Mouse (Mus musculus) kidney, adult 2 months (tissue): ENCODE results near the gene Myo6. TPM values are rescaled to one million over a fixed set of nuclear protein-coding genes. Genes with fewer than 3 reads are reported as not detected.

ENCODE experiments used
- DNase-seq: peaks from one replicate; pipeline ENCODE4 v3.0.0; 2021
- H3K27ac ChIP-seq: fragments of 200-500 bp; 2 replicates; pipeline ENCODE4 v1.5.1; 2012; ENCODE audit warnings: low read depth, low read length, control low read depth, inconsistent platforms; ENCODE audit not compliant: insufficient read depth
- H3K27me3 ChIP-seq: fragments of 200-500 bp; replicated peaks from 2 replicates; pipeline ENCODE4 v1.6.1; 2012; ENCODE audit warnings: mild to moderate bottlenecking, moderate library complexity, low read length, inconsistent platforms; ENCODE audit not compliant: control insufficient read depth, insufficient read depth
- H3K36me3 ChIP-seq: fragments of 200-500 bp; 2 replicates; pipeline ENCODE4 v1.6.1; 2012; ENCODE audit warnings: mild to moderate bottlenecking, moderate library complexity, low read length, inconsistent platforms; ENCODE audit not compliant: control insufficient read depth, insufficient read depth
- H3K4me1 ChIP-seq: fragments of 200-500 bp; 2 replicates; pipeline ENCODE4 v1.6.1; 2011; ENCODE audit warnings: low read length; ENCODE audit not compliant: control insufficient read depth, insufficient read depth
- H3K4me3 ChIP-seq: fragments of 200-500 bp; 2 replicates; pipeline ENCODE4 v1.5.1; 2011; ENCODE audit warnings: mild to moderate bottlenecking, low read depth, low read length, control low read depth; ENCODE audit not compliant: insufficient read depth
- CTCF ChIP-seq: fragments of 200-500 bp; conservative IDR thresholded peaks from 2 replicates; pipeline ENCODE4 v1.5.1; 2011; ENCODE audit warnings: low read depth, mild to moderate bottlenecking, control low read depth, low read length, moderate library complexity, mixed read lengths; ENCODE audit not compliant: insufficient read depth, insufficient read length
- POLR2A ChIP-seq: fragments of 200-500 bp; IDR thresholded peaks from one replicate; pipeline ENCODE4 v1.6.1; 2011; ENCODE audit warnings: low read depth, low read length, control low read depth
- WGBS: fragments of 180-500 bp; shearing (Covaris S2); methylation state at CpG from one replicate; pipeline ENCODE4 v1.1.7; 2018; 5-methylcytosine and 5-hydroxymethylcytosine counted together
- polyA plus RNA-seq: library from polyadenylated mRNA; depleted of rRNA; stranded (reverse); fragments of >200 nt; gene quantifications from 2 replicates; pipeline ENCODE4 v1.2.3, GENCODE M21; 2012

Myo6 gene
- polyA plus RNA-seq, 1 experiment: 76.4 TPM

GRCm38 (mm10) chr9:80213428-80213827, 48.6 kb downstream of the Myo6 start:
- no peak overlapping the region for H3K27ac ChIP-seq
- WGBS: 90% methylated on average over 2 of the region's 2 CpGs
- H3K27me3 ChIP-seq: no peaks in the 10 kb centered on the region
- DNase-seq: no peak
- H3K4me1 ChIP-seq: peaks cover 29% of the 10 kb centered on the region
- peaks cover 5% of the 10 kb centered on the region; the same call in 1 of the 2 replicates for H3K36me3 ChIP-seq
- no peak for TF ChIP-seq POLR2A
- no peak for TF ChIP-seq CTCF
- H3K4me3 ChIP-seq: no peak overlapping the region

GRCm38 (mm10) chr9:80215502-80215901, 50.7 kb downstream of the Myo6 start:
- Histone ChIP-seq H3K4me1 (peaks cover 13% of the 10 kb centered on the region; the same call in 1 of the 2 replicates), H3K36me3 (peaks cover 8% of the 10 kb centered on the region), H3K27ac (no peak overlapping the region), H3K27me3 (no peaks in the 10 kb centered on the region), H3K4me3 (no peak overlapping the region)
- no peak for DNase-seq
- no peak for TF ChIP-seq CTCF
- 61% methylated on average over 5 of the region's 5 CpGs for WGBS

- DNase-seq: peak; percentile 30
- 39% methylated on average over 16 of the region's 16 CpGs for WGBS
- H3K27me3 ChIP-seq: no peaks in the 10 kb centered on the region
- H3K27ac ChIP-seq: no peak overlapping the region
- TF ChIP-seq POLR2A (no peak), CTCF (no peak)
- peaks cover 7% of the 10 kb centered on the region for H3K36me3 ChIP-seq
- peaks cover 4% of the 10 kb centered on the region; the same call in 1 of the 2 replicates for H3K4me1 ChIP-seq
- H3K4me3 ChIP-seq: no peak overlapping the region
Measured at GRCm38 (mm10) chr9:80216786-80217501, 52.1 kb downstream of the Myo6 start.

- H3K36me3 ChIP-seq: peaks cover 7% of the 10 kb centered on the region
- H3K4me3 ChIP-seq: no peak overlapping the region
- WGBS: 73% methylated on average over 6 of the region's 6 CpGs
- no peaks in the 10 kb centered on the region for H3K27me3 ChIP-seq
- no peak overlapping the region for H3K27ac ChIP-seq
- peaks cover 6% of the 10 kb centered on the region for H3K4me1 ChIP-seq
- no peak for DNase-seq
- TF ChIP-seq POLR2A (no peak), CTCF (no peak)
Measured at GRCm38 (mm10) chr9:80218718-80219117, 53.9 kb downstream of the Myo6 start.

- no peak for DNase-seq
- Histone ChIP-seq H3K27me3 (no peaks in the 10 kb centered on the region), H3K4me1 (peaks cover 6% of the 10 kb centered on the region; the same call in 1 of the 2 replicates), H3K4me3 (no peak overlapping the region), H3K27ac (no peak overlapping the region), H3K36me3 (peaks cover 5% of the 10 kb centered on the region)
- TF ChIP-seq POLR2A (no peak), CTCF (no peak)
- WGBS: 65% methylated on average over 11 of the region's 11 CpGs
Measured at GRCm38 (mm10) chr9:80223989-80224635, 59.3 kb downstream of the Myo6 start.

GRCm38 (mm10) chr9:80226579-80227325, 61.9 kb downstream of the Myo6 start:
- TF ChIP-seq CTCF (no peak), POLR2A (no peak)

More at GRCm38 (mm10) chr9:80226579-80227325, 61.9 kb downstream of the Myo6 start:
- H3K27ac ChIP-seq: no peak overlapping the region
- H3K4me3 ChIP-seq: no peak overlapping the region
- WGBS: 85% methylated on average over 5 of the region's 5 CpGs
- peaks cover 6% of the 10 kb centered on the region; the same call in 1 of the 2 replicates for H3K4me1 ChIP-seq
- H3K27me3 ChIP-seq: no peaks in the 10 kb centered on the region
- H3K36me3 ChIP-seq: peaks cover 3% of the 10 kb centered on the region
- no peak for DNase-seq
